Mouse (Mus musculus) megakaryocyte, embryonic 14.5 days (primary cell): Measurements from ENCODE around the gene Por.

Experiments used
- FLI1 ChIP-seq: IDR thresholded peaks from 2 replicates; pipeline ENCODE4 v1.6.1; 2012; ENCODE audit warnings: low read length, inconsistent platforms, mixed read lengths
- GATA1 ChIP-seq: IDR thresholded peaks from 3 replicates; pipeline ENCODE4 v1.6.1; 2012; ENCODE audit warnings: mixed read lengths, low read length, inconsistent platforms, borderline replicate concordance

GRCm38 (mm10) chr5:135674821-135675220 lies 5.0 kb downstream of the Por start:
- TF ChIP-seq GATA1 (no peak), FLI1 (no peak)
